Mouse (Mus musculus): ENCODE measurements around the gene Rgs14. TPM values are rescaled to one million over a fixed set of nuclear protein-coding genes. Genes with fewer than 3 reads are reported as not detected.

Gene Rgs14
- polyA plus RNA-seq, 1 experiment: 0.46 TPM

GRCm38 (mm10) chr13:55420933-55421800 lies 51.6 kb downstream of the Rgs14 start:
- H3K4me1 ChIP-seq (ENCODE audit: control insufficient read depth, insufficient read depth, low read length): peaks cover 4% of the 10 kb centered on the region; the same call in 1 of the 2 replicates
- peak; percentile 77 for TF ChIP-seq CTCF (IDR thresholded peaks at IDR 0.05; ENCODE audit: borderline replicate concordance, insufficient read depth, low read depth, low read length)
- no peak for TF ChIP-seq POLR2A (IDR thresholded peaks at IDR 0.05; ENCODE audit: borderline replicate concordance, insufficient read depth, low read length)
- 15% methylated on average over 35 of the region's 35 CpGs for whole genome bisulfite sequencing
- H3K4me3 ChIP-seq (replicated peaks; ENCODE audit: insufficient read depth, low read depth, low read length): peak overlapping the region; percentile 23
- H3K27ac ChIP-seq (ENCODE audit: insufficient read depth, low read length): no peak overlapping the region
- no peaks in the 10 kb centered on the region for H3K27me3 ChIP-seq (ENCODE audit: control insufficient read depth, insufficient read depth, low read length)
- peak; percentile 57 to 71 for DNase-seq

DNA sequence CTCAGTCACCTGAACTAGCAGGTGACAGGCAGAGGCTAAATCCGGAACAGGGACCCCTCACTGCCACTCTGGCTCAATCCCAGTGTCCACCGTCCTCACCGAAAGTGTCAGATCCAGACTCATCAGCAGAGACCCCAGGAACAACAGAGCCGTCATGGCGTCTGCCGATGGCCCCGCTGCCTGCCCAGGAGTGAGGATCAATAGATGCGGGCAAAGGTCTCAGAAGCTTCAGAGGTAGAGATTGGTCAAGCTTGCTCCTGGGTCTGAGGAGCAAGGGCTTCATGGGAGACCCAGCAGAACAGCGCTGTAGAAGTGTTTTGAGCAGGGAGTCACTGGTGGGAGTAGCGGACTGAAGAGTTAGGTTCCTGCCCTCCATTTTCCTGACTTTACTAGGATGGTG lies 57.1 kb downstream of the Rgs14 start, which contains the start of gene F12:
Gene F12, minus strand, starts transcription at position 181 of the 400 bp plus-strand sequence.
- no peak within 1 kb of the TSS for H3K4me3 ChIP-seq (replicated peaks; ENCODE audit: insufficient read depth, low read depth, low read length)
- 91% methylated on average over 10 of the region's 10 CpGs for WGBS
- DNase-seq: no peak
- no peaks in the 10 kb centered on the region for H3K27me3 ChIP-seq (ENCODE audit: control insufficient read depth, insufficient read depth, low read length)
- TF ChIP-seq CTCF (IDR thresholded peaks at IDR 0.05; ENCODE audit: borderline replicate concordance, insufficient read depth, low read depth, low read length) (no peak), POLR2A (IDR thresholded peaks at IDR 0.05; ENCODE audit: borderline replicate concordance, insufficient read depth, low read length) (no peak)
- H3K27ac ChIP-seq (ENCODE audit: insufficient read depth, low read length): no peak within 1 kb of the TSS
- H3K4me1 ChIP-seq (ENCODE audit: control insufficient read depth, insufficient read depth, low read length): peaks cover under 1% of the 10 kb centered on the region; the same call in 1 of the 2 replicates

GRCm38 (mm10) chr13:55429226-55429888 lies 59.8 kb downstream of the Rgs14 start:
- Histone ChIP-seq H3K27me3 (ENCODE audit: control insufficient read depth, insufficient read depth, low read length) (no peaks in the 10 kb centered on the region), H3K27ac (ENCODE audit: insufficient read depth, low read length) (no peak overlapping the region), H3K4me3 (replicated peaks; ENCODE audit: insufficient read depth, low read depth, low read length) (no peak overlapping the region), H3K4me1 (ENCODE audit: control insufficient read depth, insufficient read depth, low read length) (no peaks in the 10 kb centered on the region)
- 82% methylated on average over 12 of the region's 12 CpGs for WGBS
- no peak for DNase-seq
- no peak for TF ChIP-seq CTCF (IDR thresholded peaks at IDR 0.05; ENCODE audit: borderline replicate concordance, insufficient read depth, low read depth, low read length)
- no peak for TF ChIP-seq POLR2A (IDR thresholded peaks at IDR 0.05; ENCODE audit: borderline replicate concordance, insufficient read depth, low read length)

GRCm38 (mm10) chr13:55430566-55430965 lies 61.0 kb downstream of the Rgs14 start:
- 76% methylated on average over 2 of the region's 2 CpGs for WGBS
- DNase-seq: no peak
- TF ChIP-seq POLR2A (IDR thresholded peaks at IDR 0.05; ENCODE audit: borderline replicate concordance, insufficient read depth, low read length) (no peak), CTCF (IDR thresholded peaks at IDR 0.05; ENCODE audit: borderline replicate concordance, insufficient read depth, low read depth, low read length) (no peak)
- no peak overlapping the region for H3K27ac ChIP-seq (ENCODE audit: insufficient read depth, low read length)
- no peaks in the 10 kb centered on the region for H3K27me3 ChIP-seq (ENCODE audit: control insufficient read depth, insufficient read depth, low read length)
- no peaks in the 10 kb centered on the region for H3K4me1 ChIP-seq (ENCODE audit: control insufficient read depth, insufficient read depth, low read length)
- no peak overlapping the region for H3K4me3 ChIP-seq (replicated peaks; ENCODE audit: insufficient read depth, low read depth, low read length)

DNA sequence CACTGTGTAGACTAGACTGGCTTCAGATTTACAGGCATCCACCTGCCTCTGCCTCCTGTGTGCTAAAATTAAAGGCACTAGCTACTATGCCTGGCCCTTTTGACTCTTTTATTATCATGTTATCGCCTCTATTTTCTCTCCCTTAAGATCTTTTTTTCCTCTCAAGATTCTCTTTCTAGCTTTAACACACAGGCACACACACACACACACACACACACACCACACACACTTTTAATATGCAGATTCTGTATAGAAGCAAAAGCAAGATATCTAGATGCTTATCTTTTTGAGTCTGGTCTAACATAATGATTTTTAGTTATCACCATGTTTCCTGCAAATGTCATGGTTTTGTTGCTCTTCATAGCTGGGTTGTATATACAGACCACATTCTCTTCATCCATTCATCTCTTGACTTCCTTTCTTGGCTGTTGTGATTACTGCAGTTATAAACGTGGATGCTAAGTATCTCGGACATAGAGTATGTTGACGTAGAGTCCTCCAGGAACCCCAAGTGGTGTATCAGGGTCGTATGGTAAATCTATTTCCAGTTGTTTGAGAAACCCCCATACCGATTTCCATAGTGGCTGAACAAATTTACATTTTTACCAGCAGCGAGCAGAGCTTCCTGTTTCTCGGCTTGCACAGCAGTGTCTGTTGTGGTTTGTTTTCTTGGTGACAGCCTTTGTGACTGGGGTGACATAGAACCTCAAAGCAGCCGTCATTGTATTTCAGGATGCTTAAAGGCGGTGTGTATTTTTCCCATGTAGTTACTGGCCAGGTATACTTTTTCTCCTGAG lies 62.6 kb downstream of the Rgs14 start:
- DNase-seq: no peak
- TF ChIP-seq POLR2A (IDR thresholded peaks at IDR 0.05; ENCODE audit: borderline replicate concordance, insufficient read depth, low read length) (no peak), CTCF (IDR thresholded peaks at IDR 0.05; ENCODE audit: borderline replicate concordance, insufficient read depth, low read depth, low read length) (no peak)
- Histone ChIP-seq H3K27me3 (ENCODE audit: control insufficient read depth, insufficient read depth, low read length) (no peaks in the 10 kb centered on the region), H3K4me3 (replicated peaks; ENCODE audit: insufficient read depth, low read depth, low read length) (no peak overlapping the region), H3K27ac (ENCODE audit: insufficient read depth, low read length) (no peak overlapping the region), H3K4me1 (ENCODE audit: control insufficient read depth, insufficient read depth, low read length) (no peaks in the 10 kb centered on the region)
- WGBS: 71% methylated on average over 10 of the region's 10 CpGs

Other genes starting within 250 kb of the Rgs14 start
- not detected in 2 replicates for gene Gm17617, start 236.2 kb upstream of the Rgs14 start, polyA plus RNA-seq (2012; rRNA removed)
- 0.05 and 0.16 TPM in 2 replicates for gene Fgfr4, start 217.1 kb upstream of the Rgs14 start, polyA plus RNA-seq (2012; rRNA removed)
- gene Nsd1, start 159.9 kb upstream of the Rgs14 start, polyA plus RNA-seq (2012; rRNA removed): 47.5 and 49.5 TPM in 2 replicates
- gene Prelid1, start 49.2 kb upstream of the Rgs14 start, polyA plus RNA-seq (2012; rRNA removed): 186 and 191 TPM in 2 replicates
- 146 and 148 TPM in 2 replicates for gene Rab24, start 47.8 kb upstream of the Rgs14 start, polyA plus RNA-seq (2012; rRNA removed)
- gene Mxd3, start 39.9 kb upstream of the Rgs14 start, polyA plus RNA-seq (2012; rRNA removed): 0.17 and 0.38 TPM in 2 replicates
- 65.1 and 66.7 TPM in 2 replicates for gene Lman2, start 6.9 kb upstream of the Rgs14 start, polyA plus RNA-seq (2012; rRNA removed)
- not detected in 2 replicates for gene Slc34a1, start 28.5 kb downstream of the Rgs14 start, polyA plus RNA-seq (2012; rRNA removed)
- not detected in 2 replicates for gene Pfn3, start 45.5 kb downstream of the Rgs14 start, polyA plus RNA-seq (2012; rRNA removed)
- 0.05 and 0.11 TPM in 2 replicates for gene F12, start 57.1 kb downstream of the Rgs14 start, polyA plus RNA-seq (2012; rRNA removed)
- gene Grk6, start 75.3 kb downstream of the Rgs14 start, polyA plus RNA-seq (2012; rRNA removed): 52.7 and 53.9 TPM in 2 replicates
- gene Prr7, start 94.5 kb downstream of the Rgs14 start, polyA plus RNA-seq (2012; rRNA removed): 10.7 and 13.0 TPM in 2 replicates
- gene Dbn1, start 118.4 kb downstream of the Rgs14 start, polyA plus RNA-seq (2012; rRNA removed): 97.4 and 108 TPM in 2 replicates
- gene Pdlim7, start 143.9 kb downstream of the Rgs14 start, polyA plus RNA-seq (2012; rRNA removed): 66.8 and 67.2 TPM in 2 replicates
- gene Dok3, start 159.6 kb downstream of the Rgs14 start, polyA plus RNA-seq (2012; rRNA removed): 9.3 and 9.8 TPM in 2 replicates
- 66.3 and 70.3 TPM in 2 replicates for gene Ddx41, start 166.9 kb downstream of the Rgs14 start, polyA plus RNA-seq (2012; rRNA removed)
- gene Fam193b, start 201.4 kb downstream of the Rgs14 start, polyA plus RNA-seq (2012; rRNA removed): 127 and 128 TPM in 2 replicates
- gene Tmed9, start 204.0 kb downstream of the Rgs14 start, polyA plus RNA-seq (2012; rRNA removed): 107 and 113 TPM in 2 replicates
- gene B4galt7, start 230.2 kb downstream of the Rgs14 start, polyA plus RNA-seq (2012; rRNA removed): 27.9 and 32.0 TPM in 2 replicates

All from cerebellum, adult 2 months (tissue).